Mouse (Mus musculus) inflammation-experienced regulatory T-cells, adult 6 months (primary cell): ENCODE measurements around the gene Ddah2. TPM values are rescaled to one million over a fixed set of nuclear protein-coding genes. Genes with fewer than 3 reads are reported as not detected.
A peak's percentile ranks its signal among the peaks of the same experiment; 100 is the strongest.

Source experiments
- ATAC-seq: one replicate; pipeline ENCODE4 v1.8.0; 2017
- polyA plus RNA-seq, 3 experiments: library from polyadenylated mRNA; unstranded; fragments of 100-300 nt; shearing (Covaris generic); gene quantifications; one replicate each; pipeline ENCODE4 v1.2.1; 2017

Ddah2 gene
- polyA plus RNA-seq = 1 to 10 TPM in 2 of 3 experiments, under 1 TPM in 1; 0.91 to 3.0 (median 1.3) TPM

GRCm38 (mm10) chr17:35058911-35059892, at the start of gene Ddah2:
Gene Ddah2 (plus strand): TSS chr17:35059035.
- ATAC-seq = peak; percentile 87

DNA sequence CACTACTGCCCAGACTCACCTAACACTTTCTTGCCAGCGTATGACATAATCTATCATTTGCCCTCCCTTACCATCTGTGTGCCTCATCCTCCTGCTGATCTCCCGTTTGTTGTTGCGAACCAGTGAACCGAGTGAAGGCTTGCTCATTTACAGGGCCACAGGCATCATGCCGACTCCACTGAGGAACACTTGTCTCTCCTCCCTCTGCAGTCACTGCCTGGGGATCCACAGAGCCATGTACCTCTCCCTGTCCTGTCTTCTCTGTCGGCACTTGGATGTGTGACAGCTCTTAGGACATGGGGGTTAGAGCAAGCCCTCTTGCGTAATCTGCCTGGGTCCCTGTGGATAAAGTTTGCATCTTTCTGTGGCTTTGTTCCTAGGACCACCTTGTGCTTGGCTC, 49.2 kb upstream of the Ddah2 start:
- ATAC-seq = no peak

GRCm38 (mm10) chr17:35011440-35011839, 47.4 kb upstream of the Ddah2 start:
- no peak for ATAC-seq

DNA sequence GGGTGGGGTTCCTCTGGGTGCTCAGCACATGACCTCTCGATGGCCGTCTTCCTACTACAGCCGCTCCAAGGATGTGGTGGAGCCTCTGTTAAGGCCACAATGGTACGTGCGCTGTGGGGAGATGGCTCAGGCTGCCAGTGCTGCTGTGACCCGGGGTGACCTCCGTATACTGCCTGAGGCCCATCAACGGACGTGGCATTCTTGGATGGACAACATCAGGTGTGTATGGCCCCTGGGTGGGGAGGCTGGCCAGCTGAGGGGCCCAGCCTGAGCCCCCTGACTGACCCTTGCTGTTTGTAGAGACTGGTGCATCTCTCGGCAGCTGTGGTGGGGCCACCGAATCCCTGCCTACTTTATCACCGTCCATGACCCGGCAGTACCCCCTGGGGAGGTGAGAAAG, 46.4 kb upstream of the Ddah2 start:
- no peak for ATAC-seq

DNA sequence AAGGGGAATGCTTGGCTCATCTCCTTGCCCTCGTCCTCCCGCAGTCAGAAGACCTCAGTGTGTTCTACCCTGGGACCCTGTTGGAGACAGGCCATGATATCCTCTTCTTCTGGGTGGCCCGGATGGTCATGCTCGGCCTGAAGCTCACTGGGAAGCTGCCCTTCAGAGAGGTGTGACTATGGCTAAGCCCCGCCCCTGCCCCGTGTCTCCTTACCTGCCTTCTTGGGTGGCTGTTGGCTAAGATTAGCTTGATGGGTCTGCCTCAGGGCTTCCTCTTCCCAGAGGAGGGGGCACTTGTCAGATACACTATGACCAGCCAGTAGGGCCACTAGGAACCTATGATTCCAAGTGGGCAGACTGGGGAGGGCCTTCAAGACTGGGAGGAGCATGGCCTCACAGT, 45.6 kb upstream of the Ddah2 start:
- ATAC-seq = no peak

DNA sequence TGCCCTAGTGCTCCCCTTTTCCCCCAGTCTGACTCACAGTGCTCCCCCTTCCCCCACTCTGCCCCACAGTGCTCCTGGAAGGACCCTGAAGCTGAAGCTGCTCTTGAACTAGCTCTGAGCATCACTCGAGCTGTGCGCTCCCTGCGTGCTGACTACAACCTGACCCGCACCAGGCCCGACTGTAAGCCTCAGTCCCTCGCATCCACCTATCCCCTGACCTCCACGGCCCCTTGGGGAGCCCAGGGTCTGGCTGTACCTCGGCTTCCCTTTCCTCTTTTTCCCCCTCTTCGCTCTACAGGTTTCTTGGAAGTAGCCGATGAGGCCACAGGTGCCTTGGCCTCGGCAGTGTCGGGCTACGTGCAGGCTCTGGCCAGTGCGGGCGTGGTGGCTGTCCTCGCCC, 43.5 kb upstream of the Ddah2 start:
- ATAC-seq = no peak

GRCm38 (mm10) chr17:35016376-35016775, 42.5 kb upstream of the Ddah2 start, which contains the start of gene Vwa7:
Gene Vwa7 (plus strand): TSS chr17:35016579.
- no peak for ATAC-seq

DNA sequence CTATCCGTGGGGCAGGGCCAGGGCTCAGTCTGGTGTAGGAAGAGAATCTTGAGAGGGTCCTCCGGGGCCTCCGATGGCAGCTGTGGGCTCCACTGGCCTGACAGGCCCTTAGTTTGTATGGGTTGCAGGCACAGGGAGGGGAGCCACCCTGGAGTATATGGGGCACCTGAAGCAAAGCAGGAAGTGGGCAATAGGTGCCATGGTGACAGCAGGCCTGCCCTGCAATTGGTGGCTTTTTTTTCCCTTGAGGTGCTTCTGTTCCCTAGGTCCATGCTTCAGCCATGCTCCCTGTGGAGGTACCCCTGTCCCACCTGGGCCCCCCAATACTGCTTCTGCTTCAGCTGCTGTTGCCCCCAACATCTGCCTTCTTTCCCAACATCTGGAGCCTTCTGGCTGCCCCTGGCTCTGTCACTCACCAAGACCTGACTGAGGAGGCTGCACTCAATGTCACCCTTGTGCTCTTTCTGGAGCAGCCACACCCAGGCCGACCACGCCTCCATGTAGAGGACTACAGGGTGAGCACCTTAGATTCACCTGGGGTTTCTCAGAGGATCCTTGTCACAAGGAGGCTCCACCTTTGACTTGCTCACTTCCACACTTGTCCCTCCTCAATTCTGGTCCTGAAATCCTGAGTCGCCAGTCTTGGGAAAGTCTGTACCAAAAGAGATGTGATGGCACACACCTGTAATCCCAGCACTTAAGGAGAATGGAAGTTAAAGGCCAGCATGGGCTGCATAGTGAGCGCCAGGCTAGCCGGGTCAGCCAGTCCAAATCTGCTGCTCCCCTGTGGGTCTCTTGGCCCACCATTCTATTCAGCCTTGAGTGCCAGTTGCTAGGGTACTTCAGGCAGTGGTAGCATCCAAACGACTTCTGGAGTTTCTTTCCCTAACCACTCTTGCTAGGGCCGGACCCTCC, 41.8 kb upstream of the Ddah2 start:
- peak; percentile 50 for ATAC-seq

DNA sequence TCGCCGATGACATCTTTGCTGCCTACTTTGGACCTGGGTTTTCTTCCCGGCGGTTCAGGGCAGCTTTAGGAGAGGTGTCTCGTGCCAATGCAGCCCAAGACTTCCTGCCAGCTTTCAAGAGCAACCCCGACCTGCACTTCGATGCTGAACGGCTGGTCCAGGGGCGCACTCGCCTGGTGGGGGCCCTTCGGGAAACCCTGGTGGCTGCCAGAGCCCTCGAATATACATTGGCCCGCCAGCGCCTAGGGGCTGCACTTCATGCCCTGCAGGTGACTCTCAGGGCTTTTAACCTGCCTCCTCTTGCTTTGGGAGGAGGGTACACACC, 41.2 kb upstream of the Ddah2 start:
- ATAC-seq = no peak

DNA sequence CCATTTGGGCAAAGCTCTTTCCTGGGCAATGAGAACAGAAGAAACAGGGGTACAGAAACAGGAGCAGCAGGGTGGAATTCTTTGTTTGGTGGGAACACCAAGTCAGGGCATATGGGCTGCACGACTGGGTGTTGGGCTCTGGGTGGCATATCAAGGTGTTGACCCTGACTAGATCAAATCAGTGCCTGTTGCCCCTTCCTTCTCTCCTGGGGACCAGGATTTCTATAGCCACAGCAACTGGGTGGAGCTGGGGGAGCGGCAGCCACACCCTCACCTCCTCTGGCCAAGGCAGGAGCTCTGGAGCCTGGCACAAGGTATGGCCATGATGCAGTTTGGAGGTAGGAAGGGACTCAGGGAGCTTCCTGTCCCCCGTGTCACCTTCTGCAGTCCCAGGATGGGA, 40.7 kb upstream of the Ddah2 start:
- no peak for ATAC-seq

GRCm38 (mm10) chr17:35019894-35020293, 38.9 kb upstream of the Ddah2 start:
- no peak for ATAC-seq

GRCm38 (mm10) chr17:35020551-35020950, 38.3 kb upstream of the Ddah2 start:
- no peak for ATAC-seq

GRCm38 (mm10) chr17:35021163-35021808, 37.5 kb upstream of the Ddah2 start:
- peak; percentile 65 for ATAC-seq

DNA sequence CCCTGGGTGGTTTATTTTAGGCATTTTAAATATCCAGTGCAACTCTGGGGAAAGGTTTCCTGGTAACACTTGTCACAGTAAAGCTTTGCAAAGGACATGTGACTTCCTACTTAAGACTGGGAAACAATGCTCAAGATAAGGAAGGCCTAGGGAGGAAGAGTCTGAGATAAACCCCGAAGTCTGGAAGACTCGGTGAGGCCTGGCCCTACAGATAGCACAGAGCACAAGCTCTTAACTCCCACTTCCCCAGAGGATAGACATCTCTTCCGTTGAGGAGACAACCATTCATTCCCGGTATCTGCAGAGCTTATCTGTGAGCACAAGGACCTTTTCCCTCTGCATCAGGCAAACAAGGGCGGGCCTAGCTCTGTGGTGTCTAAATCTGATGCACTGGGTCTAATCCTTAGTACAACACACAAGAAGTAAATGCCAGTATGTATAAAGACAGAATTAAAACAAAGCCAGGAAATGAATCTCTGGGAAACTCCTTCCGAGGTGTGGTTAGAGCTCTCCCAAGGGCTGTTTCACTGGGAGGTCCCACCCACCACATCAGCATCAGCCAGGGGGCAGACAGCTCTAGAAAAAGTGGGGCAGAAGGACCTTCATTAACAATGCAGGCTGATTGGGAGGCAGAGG, 36.9 kb upstream of the Ddah2 start:
- ATAC-seq = no peak

- ATAC-seq = no peak
Measured at GRCm38 (mm10) chr17:35022541-35023060, 36.2 kb upstream of the Ddah2 start.

GRCm38 (mm10) chr17:35023221-35023620, 35.6 kb upstream of the Ddah2 start:
- no peak for ATAC-seq

DNA sequence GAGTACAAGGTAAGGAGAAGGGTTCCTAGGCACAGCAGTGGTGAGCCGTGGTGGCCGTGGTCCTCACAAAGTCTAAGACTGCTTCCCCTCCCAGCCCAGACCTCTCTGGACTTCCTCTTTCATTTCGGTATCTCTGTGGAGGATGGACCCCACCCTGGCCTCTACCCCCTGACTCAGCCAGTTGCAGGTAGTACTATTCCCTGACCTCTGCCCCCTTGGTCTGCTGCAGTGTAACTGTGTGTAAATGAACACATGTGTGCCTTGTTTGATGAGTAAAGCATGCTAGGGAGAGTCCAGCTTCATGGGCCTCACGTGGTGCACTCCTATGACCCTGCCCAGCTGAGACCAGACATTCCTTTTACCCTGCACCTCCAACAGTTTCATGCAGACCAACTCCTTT, 35.1 kb upstream of the Ddah2 start:
- ATAC-seq = no peak

GRCm38 (mm10) chr17:35024261-35024660, 34.6 kb upstream of the Ddah2 start:
- ATAC-seq = no peak

- ATAC-seq = no peak
Measured at GRCm38 (mm10) chr17:35024691-35025488, 33.9 kb upstream of the Ddah2 start.

- no peak for ATAC-seq
Measured at GRCm38 (mm10) chr17:35026206-35026605, 32.6 kb upstream of the Ddah2 start.
